Mouse (Mus musculus) erythroblast, embryonic 14.5 days (primary cell): ENCODE data around the gene Tfcp2l1.

Source experiments
- GATA1 ChIP-seq: IDR thresholded peaks from 2 replicates; pipeline ENCODE4 v1.6.1; 2012; ENCODE audit warnings: low read length, inconsistent platforms, mixed read lengths
- TAL1 ChIP-seq: IDR thresholded peaks from 3 replicates; pipeline ENCODE4 v1.6.1; 2012; ENCODE audit warnings: low read length, inconsistent platforms, mixed read lengths

- no peak for TF ChIP-seq GATA1
- TF ChIP-seq TAL1 = no peak
These were observed 38.0 kb upstream of the Tfcp2l1 start for GRCm38 (mm10) chr1:118589721-118590120.
